Mouse (Mus musculus) G1E (cell line): Measurements from ENCODE around the gene Ptprn.

Experiments
- CTCF ChIP-seq: IDR thresholded peaks from 2 replicates; pipeline ENCODE4 v1.5.1; 2012; ENCODE audit warnings: low read depth, low read length, inconsistent platforms, mixed read lengths
- GATA1 ChIP-seq: IDR thresholded peaks from 2 replicates; pipeline ENCODE4 v1.6.1; 2012; ENCODE audit warnings: borderline replicate concordance, low read length, inconsistent platforms, mixed read lengths
- TAL1 ChIP-seq: conservative IDR thresholded peaks from 2 replicates; pipeline ENCODE4 v1.6.1; 2012; ENCODE audit warnings: low read depth, low read length, inconsistent platforms, mixed read lengths

DNA sequence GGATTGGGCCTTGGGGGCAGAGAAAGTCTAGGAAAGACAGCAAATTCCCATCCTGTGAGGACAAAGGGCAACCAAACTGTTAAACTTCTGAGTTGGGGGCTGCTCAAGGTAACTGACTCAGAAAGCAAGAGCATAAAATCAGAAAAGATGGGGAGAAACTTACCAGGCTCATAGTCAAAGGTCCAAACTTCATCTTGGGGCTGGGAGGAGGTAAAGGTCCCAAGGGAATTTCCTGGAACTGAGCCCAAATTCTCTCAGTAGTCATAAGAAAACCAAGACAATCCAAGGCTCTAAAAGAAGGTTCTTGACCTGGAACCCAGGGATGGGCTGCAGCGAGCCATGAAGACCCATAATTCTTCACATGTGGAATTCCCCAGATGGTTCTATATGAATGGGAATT is 63.1 kb downstream of the Ptprn start:
- TF ChIP-seq GATA1, result no peak
- TF ChIP-seq CTCF, result no peak
- no peak for TF ChIP-seq TAL1
